ENCODE assay signal across 8 mouse cellular contexts in the genomic region with DNA sequence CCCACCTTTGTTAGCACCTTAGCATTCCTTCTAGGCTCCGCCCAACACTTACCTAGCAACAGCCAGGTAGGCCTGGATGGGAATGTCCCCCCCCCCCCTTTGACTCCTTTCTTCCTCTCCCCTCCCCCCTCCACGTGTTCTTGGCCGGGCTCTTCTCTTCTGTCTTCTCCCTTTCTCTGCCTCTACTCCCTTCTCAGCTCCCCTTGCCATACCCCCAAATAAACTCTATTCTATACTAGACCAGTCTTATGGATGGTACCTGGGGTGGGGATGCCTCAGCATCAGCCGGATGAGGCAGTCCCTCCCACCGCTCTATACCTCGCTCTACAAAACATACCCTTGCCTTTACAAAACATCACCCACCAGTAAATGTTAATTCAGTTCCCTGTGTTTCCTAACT. TPM values are rescaled to one million over a fixed set of nuclear protein-coding genes. Genes with fewer than 3 reads are reported as not detected.
DNase-seq lines count a peak whose midpoint lies in the region; ATAC-seq lines count a peak whose summit lies in the region.

No protein-coding gene starts in this region.

- no peaks in the 10 kb centered on the region for H3K9me3 ChIP-seq in forebrain, embryonic 13.5 days (replicated peaks)
- no peaks in the 10 kb centered on the region for H3K9me3 ChIP-seq in liver, embryonic 15.5 days (replicated peaks)

- peak overlapping the region; percentile 82 for H3K4me3 ChIP-seq in forebrain, embryonic 13.5 days
- peak overlapping the region; percentile 84 for H3K4me3 ChIP-seq in liver, embryonic 15.5 days (replicated peaks)

- peak overlapping the region; percentile 79 for H3K4me2 ChIP-seq in forebrain, embryonic 13.5 days
- H3K4me2 ChIP-seq in liver, embryonic 15.5 days = peak overlapping the region; percentile 91

- H3K9ac ChIP-seq in forebrain, embryonic 13.5 days = peak overlapping the region; percentile 96
- peak overlapping the region; percentile 90 for H3K9ac ChIP-seq in liver, embryonic 15.5 days

- peak; percentile 22 for DNase-seq in cerebellum, adult 9-11 months
- no peak for DNase-seq in cerebellum, adult 11-12 months
- DNase-seq in CD4-positive helper T cell, adult 2 months (ENCODE audit: low read depth, low spot score) = peak; percentile 16
- DNase-seq in urinary bladder, postnatal 10 days (ENCODE audit: low spot score) = no peak
- DNase-seq in gastrocnemius, postnatal 10 days = no peak

- no peak overlapping the region for H3K27ac ChIP-seq in forebrain, embryonic 13.5 days
- H3K27ac ChIP-seq in liver, embryonic 15.5 days (replicated peaks) = no peak overlapping the region

- peaks cover 27% of the 10 kb centered on the region for H3K4me1 ChIP-seq in forebrain, embryonic 13.5 days
- H3K4me1 ChIP-seq in liver, embryonic 15.5 days (replicated peaks) = peaks cover 18% of the 10 kb centered on the region

- no peaks in the 10 kb centered on the region for H3K36me3 ChIP-seq in forebrain, embryonic 13.5 days (ENCODE audit: poor library complexity, severe bottlenecking)
- no peaks in the 10 kb centered on the region for H3K36me3 ChIP-seq in liver, embryonic 15.5 days (replicated peaks)

- H3K27me3 ChIP-seq in forebrain, embryonic 13.5 days = no peaks in the 10 kb centered on the region
- no peaks in the 10 kb centered on the region for H3K27me3 ChIP-seq in liver, embryonic 15.5 days

- no peak for ATAC-seq in forebrain, embryonic 13.5 days
- no peak for ATAC-seq in liver, embryonic 15.5 days (ENCODE audit: insufficient read depth)
- no peak for ATAC-seq in monocyte, adult 5-6 weeks (replicated peaks; ENCODE audit: insufficient number of reproducible peaks, low FRiP score, low TSS enrichment, poor library complexity, severe bottlenecking)

- 12% methylated on average over 6 of the region's 6 CpGs for WGBS in forebrain, embryonic 13.5 days
- 12% methylated on average over 6 of the region's 6 CpGs for WGBS in liver, embryonic 15.5 days (ENCODE audit: insufficient replicate concordance)

RNA-seq across cellular contexts. Expression of a gene that starts 1.0 kb away (rescaled TPM):
- 72.7 and 73.5 TPM in 2 replicates for polyA plus RNA-seq in forebrain, embryonic 13.5 days (2015; fragmentation: Nextera tagmentation; extraction: Ambion mirVana)
- polyA plus RNA-seq in liver, embryonic 15.5 days (2015; fragmentation: Nextera tagmentation; extraction: Ambion mirVana) = 14.8 and 15.6 TPM in 2 replicates
- total RNA-seq in monocyte, adult 5-6 weeks (2017) = 121 to 160 TPM (median 139 TPM) in 3 replicates
- total RNA-seq in gastrocnemius, postnatal 10 days (2021) = 10 to 100 TPM; 21.4 to 26.5 TPM

RNA-seq across cellular contexts. Expression of a gene that starts 38.1 kb away (rescaled TPM):
- 35.1 and 35.7 TPM in 2 replicates for polyA plus RNA-seq in forebrain, embryonic 13.5 days (2015; fragmentation: Nextera tagmentation; extraction: Ambion mirVana)
- 8.0 and 9.7 TPM in 2 replicates for polyA plus RNA-seq in liver, embryonic 15.5 days (2015; fragmentation: Nextera tagmentation; extraction: Ambion mirVana)
- 46.4 to 83.1 TPM (median 57.7 TPM) in 3 replicates for total RNA-seq in monocyte, adult 5-6 weeks (2017)
- 10 to 100 TPM; 15.8 to 20.1 TPM for total RNA-seq in gastrocnemius, postnatal 10 days (2021)

Comparison
In these comparisons a context has a peak if more than half of its experiments do, and no peak if none do; other contexts are left out.
1. DNase-seq: peak in cerebellum, adult 9-11 months (single experiment) and CD4-positive helper T cell, adult 2 months (single experiment); none in cerebellum, adult 11-12 months (single experiment), urinary bladder, postnatal 10 days (single experiment) and gastrocnemius, postnatal 10 days (single experiment).